Mouse (Mus musculus) forebrain, postnatal 0 days (tissue): ENCODE data around the gene Slc23a4. TPM values are rescaled to one million over a fixed set of nuclear protein-coding genes. Genes with fewer than 3 reads are reported as not detected.

Experiments
- ATAC-seq: fragments of 200-750 bp; cut with Nextera tagmentation; 2 replicates; pipeline ENCODE4 v1.8.0; 2017; ENCODE audit warnings: mild to moderate bottlenecking, moderate library complexity
- DNase-seq: peaks from one replicate; pipeline ENCODE4 v3.0.0-alpha.2; 2015
- H3K27ac ChIP-seq: fragments of 300-500 bp; sonication (generic); 2 replicates; pipeline ENCODE4 v1.5.1; 2014; ENCODE audit warnings: low read depth, mild to moderate bottlenecking, antibody characterized with exemption, low read length, moderate library complexity, mixed read lengths
- H3K27me3 ChIP-seq: fragments of 300-500 bp; sonication (generic); 2 replicates; pipeline ENCODE4 v1.6.1; 2014; ENCODE audit warnings: mild to moderate bottlenecking, low read length, mixed read lengths; ENCODE audit not compliant: insufficient read depth
- H3K36me3 ChIP-seq: fragments of 300-500 bp; sonication (generic); 2 replicates; pipeline ENCODE4 v1.6.1; 2014; ENCODE audit warnings: mild to moderate bottlenecking, moderate library complexity; ENCODE audit not compliant: insufficient read depth
- H3K4me1 ChIP-seq: fragments of 300-500 bp; sonication (generic); 2 replicates; pipeline ENCODE4 v1.6.1; 2014; ENCODE audit warnings: antibody characterized with exemption; ENCODE audit not compliant: insufficient read depth
- H3K4me2 ChIP-seq: fragments of 300-500 bp; sonication (generic); 2 replicates; pipeline ENCODE4 v1.6.1; 2014; ENCODE audit warnings: low read depth, mild to moderate bottlenecking, moderate library complexity
- H3K4me3 ChIP-seq: fragments of 300-500 bp; sonication (generic); 2 replicates; pipeline ENCODE4 v1.5.1; 2014; ENCODE audit warnings: low read depth, low read length, mixed read lengths
- H3K9ac ChIP-seq: fragments of 300-500 bp; sonication (generic); 2 replicates; pipeline ENCODE4 v1.6.1; 2014; ENCODE audit warnings: mild to moderate bottlenecking
- H3K9me3 ChIP-seq: fragments of 300-500 bp; sonication (generic); 2 replicates; pipeline ENCODE4 v1.6.1; 2016; ENCODE audit warnings: low read length
- CTCF ChIP-seq: sonication (generic); IDR thresholded peaks from 2 replicates; pipeline ENCODE4 v1.5.1; 2016; ENCODE audit warnings: antibody characterized with exemption, control low read depth, low read depth
- WGBS: fragments of 180-500 bp; shearing (Covaris S2); extraction: QIAGEN DNeasy Blood & Tissue Kit; methylation state at CpG from one replicate; pipeline ENCODE4 v1.1.7; 2014; 5-methylcytosine and 5-hydroxymethylcytosine counted together
- polyA plus RNA-seq: library from polyadenylated mRNA; unstranded; fragments of >200 nt; fragmentation: Nextera tagmentation; extraction: Ambion mirVana; gene quantifications from 2 replicates; pipeline ENCODE4 v1.2.1, GENCODE M21; 2015
- total RNA-seq: library from RNA; depleted of rRNA; stranded (reverse); fragments of >200 nt; gene quantifications from 2 replicates; pipeline ENCODE4 v1.2.3, GENCODE M21; 2014

Gene Slc23a4
- total and polyA plus RNA-seq, 2 experiments from 2014 or later: 0.48 to 1.9 TPM

DNA sequence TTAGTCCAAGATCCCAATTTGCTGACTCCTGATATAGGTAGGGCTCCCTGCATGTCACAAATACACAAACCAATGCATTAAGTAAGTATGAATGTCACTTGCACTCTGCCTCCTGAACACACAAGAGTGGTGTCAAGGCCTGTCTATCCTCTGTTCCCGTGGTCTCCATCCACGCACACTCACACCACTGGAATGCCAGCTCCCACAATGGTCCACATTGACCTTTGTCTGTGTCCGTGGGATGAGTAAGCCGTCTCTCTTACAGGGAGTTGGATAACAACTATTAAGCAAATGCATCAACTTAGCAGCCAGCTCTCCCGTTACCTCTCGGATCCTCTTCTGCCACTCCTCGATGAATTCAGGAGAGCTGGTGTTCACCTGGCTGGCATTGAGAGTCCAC is 29.1 kb downstream of the Slc23a4 start:
- Histone ChIP-seq H3K27me3 (no peaks in the 10 kb centered on the region), H3K4me3 (no peak overlapping the region), H3K27ac (no peak overlapping the region), H3K9me3 (no peaks in the 10 kb centered on the region), H3K9ac (no peak overlapping the region), H3K4me2 (no peak overlapping the region), H3K36me3 (no peaks in the 10 kb centered on the region), H3K4me1 (no peaks in the 10 kb centered on the region)
- no peak for TF ChIP-seq CTCF
- 90% methylated on average over 7 of the region's 7 CpGs for WGBS
- DNase-seq (no peak), ATAC-seq (no peak)

DNA sequence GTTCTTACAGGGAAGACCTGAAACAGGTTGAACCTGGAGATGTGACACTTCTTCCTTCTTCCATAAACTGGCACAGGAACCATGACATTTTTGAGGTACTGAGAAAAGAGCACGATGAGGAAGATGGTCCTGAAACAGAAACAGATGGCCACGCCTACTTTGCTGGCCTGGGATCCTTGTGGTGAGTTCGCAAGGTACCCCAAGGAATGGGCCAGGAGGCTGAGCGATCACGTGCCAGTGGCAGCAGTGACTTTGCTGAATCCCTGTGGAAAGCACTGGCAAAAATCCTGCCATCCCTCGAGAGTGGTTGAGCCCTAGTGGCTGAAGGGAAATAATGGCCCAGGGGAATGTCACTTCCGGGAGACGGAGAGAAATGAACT is 32.4 kb downstream of the Slc23a4 start:
- no peak for DNase-seq
- Histone ChIP-seq H3K27me3 (no peaks in the 10 kb centered on the region), H3K9me3 (no peaks in the 10 kb centered on the region), H3K27ac (no peak overlapping the region), H3K9ac (no peak overlapping the region), H3K4me1 (no peaks in the 10 kb centered on the region), H3K36me3 (no peaks in the 10 kb centered on the region), H3K4me2 (peak overlapping the region; percentile 30; the same call in 1 of the 2 replicates), H3K4me3 (no peak overlapping the region)
- ATAC-seq: no peak
- WGBS: 42% methylated on average over 8 of the region's 8 CpGs
- no peak for TF ChIP-seq CTCF

DNA sequence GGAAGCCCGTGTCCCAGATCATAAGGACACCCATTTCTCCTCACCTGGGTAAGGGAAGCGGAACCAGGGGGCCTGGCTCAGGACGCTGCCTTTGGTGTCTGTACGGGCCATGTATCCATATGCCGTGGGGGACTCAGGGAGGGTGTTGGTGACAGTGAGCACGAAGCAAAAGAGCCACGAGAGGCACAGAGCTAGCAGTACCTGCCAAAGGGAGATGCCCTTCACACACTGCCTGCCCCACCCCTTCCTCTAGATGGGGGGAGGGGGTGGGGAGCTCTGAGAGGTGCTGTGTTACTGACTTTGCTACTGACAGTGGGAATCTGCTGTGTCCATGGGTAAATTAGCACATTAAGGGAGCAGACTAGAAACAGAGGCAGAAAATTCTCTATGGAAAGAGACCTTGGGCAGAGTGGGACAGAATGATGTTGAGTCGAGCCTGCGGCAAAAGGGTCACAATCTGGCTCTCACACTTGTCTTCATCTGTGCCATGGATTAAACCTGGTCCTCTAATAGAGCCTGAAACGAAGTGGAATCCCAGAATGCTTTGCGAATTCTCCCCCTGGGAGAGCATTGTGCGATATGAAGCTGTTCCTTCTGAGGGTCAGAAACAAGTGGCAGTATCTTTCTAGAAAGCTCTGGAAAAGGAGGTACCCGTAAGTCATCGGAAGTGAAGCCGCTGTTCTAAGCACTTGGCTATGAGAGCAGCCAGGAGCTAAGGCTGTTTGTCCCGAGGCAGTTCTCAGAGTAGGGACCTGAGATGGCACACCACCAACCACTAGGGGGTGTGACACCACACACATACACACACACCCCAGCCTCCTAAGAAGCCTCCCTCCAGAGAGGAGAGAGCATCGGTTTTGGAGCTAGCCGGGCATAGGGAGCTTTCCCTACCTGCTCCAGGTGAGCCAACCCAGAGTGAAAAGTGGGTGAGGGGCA is 33.0 kb downstream of the Slc23a4 start:
- Histone ChIP-seq H3K9ac (no peak overlapping the region), H3K36me3 (no peaks in the 10 kb centered on the region), H3K4me3 (no peak overlapping the region), H3K9me3 (no peaks in the 10 kb centered on the region), H3K27me3 (no peaks in the 10 kb centered on the region), H3K4me2 (peak overlapping the region; percentile 30), H3K4me1 (no peaks in the 10 kb centered on the region), H3K27ac (no peak overlapping the region)
- DNase-seq: peak; percentile 33
- peak; percentile 65 for TF ChIP-seq CTCF
- peak; percentile 80 for ATAC-seq
- WGBS: 53% methylated on average over 18 of the region's 18 CpGs

DNA sequence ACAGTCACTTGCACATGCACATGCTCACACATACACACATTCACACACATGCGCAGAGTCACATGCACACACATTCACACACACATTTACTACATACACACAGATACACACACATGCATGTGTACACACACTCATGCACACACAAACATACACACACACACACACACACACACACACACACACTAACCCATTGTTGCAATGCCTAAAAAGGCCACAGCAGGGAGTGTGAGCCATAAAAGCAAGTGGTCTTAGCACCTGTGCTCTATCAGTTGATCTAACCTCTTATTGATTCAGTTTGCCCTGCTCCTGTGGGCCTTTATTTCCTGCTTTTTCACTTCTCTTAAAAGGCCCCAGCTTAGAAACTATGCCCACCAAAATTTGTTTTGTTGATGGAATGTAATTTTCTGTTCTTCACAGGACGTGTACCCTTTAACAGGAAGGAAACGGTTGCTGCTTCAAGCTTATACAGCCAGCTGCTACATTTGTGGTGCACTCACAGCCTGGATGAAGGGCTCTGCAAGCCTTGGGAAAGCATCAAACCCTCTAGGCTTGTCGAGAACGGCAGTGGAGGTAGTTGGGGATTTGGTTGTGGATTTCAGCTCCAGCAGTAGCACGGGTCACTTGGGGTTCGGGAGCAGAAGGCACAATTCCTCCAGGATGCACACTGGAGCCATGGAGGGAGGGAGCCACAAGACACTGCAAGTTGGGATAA is 36.1 kb downstream of the Slc23a4 start:
- no peak for ATAC-seq
- no peak overlapping the region for H3K27ac ChIP-seq
- no peaks in the 10 kb centered on the region for H3K4me1 ChIP-seq
- no peak for TF ChIP-seq CTCF
- no peak overlapping the region for H3K9ac ChIP-seq
- WGBS: 76% methylated on average over 7 of the region's 7 CpGs
- no peaks in the 10 kb centered on the region for H3K27me3 ChIP-seq
- H3K9me3 ChIP-seq: no peaks in the 10 kb centered on the region
- H3K4me3 ChIP-seq: no peak overlapping the region
- no peak overlapping the region for H3K4me2 ChIP-seq
- no peak for DNase-seq
- no peaks in the 10 kb centered on the region for H3K36me3 ChIP-seq

DNA sequence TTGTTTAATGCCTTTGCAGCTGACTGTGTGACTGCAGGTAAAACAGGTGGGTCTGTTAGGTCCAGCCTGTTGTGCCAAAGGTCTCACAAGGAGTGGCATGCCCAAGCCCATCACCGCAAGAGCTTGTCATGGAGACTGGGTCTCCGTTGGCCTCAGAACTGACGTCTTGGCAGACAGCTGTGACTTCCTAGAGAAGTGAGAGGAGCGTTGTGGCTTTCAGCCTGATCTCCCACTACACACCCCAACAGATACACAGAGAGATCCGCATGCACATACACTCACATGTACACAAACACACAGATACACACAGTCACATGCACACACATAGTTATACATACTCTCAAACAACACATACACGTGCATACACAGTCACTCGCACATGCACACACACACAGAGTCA is 36.7 kb downstream of the Slc23a4 start:
- H3K4me1 ChIP-seq: no peaks in the 10 kb centered on the region
- 89% methylated on average over 7 of the region's 7 CpGs for WGBS
- no peaks in the 10 kb centered on the region for H3K27me3 ChIP-seq
- H3K4me3 ChIP-seq: no peak overlapping the region
- ATAC-seq (no peak), DNase-seq (no peak)
- no peaks in the 10 kb centered on the region for H3K36me3 ChIP-seq
- H3K27ac ChIP-seq: no peak overlapping the region
- no peak overlapping the region for H3K9ac ChIP-seq
- no peaks in the 10 kb centered on the region for H3K9me3 ChIP-seq
- H3K4me2 ChIP-seq: no peak overlapping the region
- TF ChIP-seq CTCF: no peak

DNA sequence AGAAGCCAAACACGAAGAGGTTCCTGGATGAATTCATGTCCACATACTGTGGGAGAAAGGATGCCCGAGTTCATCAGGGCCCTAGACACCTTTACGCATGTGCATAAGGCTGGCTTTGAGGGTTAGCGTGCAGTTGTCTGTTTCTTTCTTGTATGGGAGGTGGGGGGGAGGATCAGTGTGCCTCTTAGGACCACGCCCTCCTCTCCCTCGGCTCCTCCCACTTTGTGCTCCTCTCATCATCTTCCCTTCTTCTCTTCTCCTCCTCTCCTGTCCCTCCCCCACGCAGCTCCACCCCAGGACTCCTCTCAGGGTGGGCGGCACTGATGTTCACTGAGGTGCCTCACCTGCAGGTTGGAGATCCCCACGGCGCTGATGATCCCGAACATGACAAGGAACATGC is 39.7 kb downstream of the Slc23a4 start:
- DNase-seq: peak; percentile 29
- H3K9ac ChIP-seq: peak overlapping the region; percentile 35

More for the DNA sequence above, 39.7 kb downstream of the Slc23a4 start:
- Histone ChIP-seq H3K36me3 (no peaks in the 10 kb centered on the region), H3K27ac (no peak overlapping the region), H3K4me1 (no peaks in the 10 kb centered on the region), H3K27me3 (no peaks in the 10 kb centered on the region), H3K4me2 (peak overlapping the region; percentile 37), H3K9me3 (no peaks in the 10 kb centered on the region), H3K4me3 (peak overlapping the region; percentile 20)
- 20% methylated on average over 11 of the region's 11 CpGs for WGBS
- no peak for TF ChIP-seq CTCF
- ATAC-seq: peak; percentile 74
